Mouse (Mus musculus): ENCODE measurements at regions not wholly inside any gene's neighbourhood (a gene's known extent, or its start where the extent isn't known, plus 50 kb on each side); places are given as distances from the start of the nearest gene placed in this dataset.

DNA sequence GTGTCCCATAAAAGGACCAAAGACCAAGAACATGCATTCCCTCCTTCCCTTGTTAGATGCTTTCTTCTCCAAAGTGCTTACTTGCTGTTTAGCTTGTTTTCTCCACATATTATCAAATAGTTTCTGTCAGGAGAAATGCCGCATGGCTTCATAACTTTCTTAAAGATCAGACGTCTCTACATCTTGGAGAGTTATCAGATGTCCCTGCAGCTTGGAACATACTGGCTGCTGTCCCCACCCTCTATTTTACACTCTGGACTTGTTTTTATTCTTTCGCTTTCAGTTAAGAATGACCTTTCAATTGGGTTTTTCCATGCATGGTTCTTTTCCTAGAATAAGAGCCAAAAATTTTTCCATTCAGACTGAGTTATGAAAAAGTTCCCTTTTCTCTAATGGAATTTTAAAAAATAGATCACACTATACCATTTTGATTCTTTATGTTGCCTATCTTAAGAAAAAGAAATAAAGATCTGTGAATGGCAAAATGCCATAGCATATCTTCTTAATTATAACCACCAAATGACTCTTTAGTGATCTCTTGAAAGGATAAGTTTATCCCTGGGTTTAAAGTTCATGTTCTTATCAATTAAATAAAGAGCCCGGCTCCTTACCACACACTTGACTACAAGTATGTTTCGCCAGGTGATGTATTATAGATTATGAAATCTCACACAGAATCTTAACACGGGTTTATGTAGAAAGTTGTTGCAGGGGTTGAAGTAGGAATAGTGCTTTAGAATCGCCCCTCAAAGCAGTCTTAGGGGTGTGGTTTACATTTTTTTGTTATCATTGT is 232.1 kb downstream of the Nfkbiz start:
- Histone ChIP-seq H3K4me2 (replicated peaks; ENCODE audit: low read depth, low read length) (no peak overlapping the region), H3K27ac (ENCODE audit: low read length) (no peak overlapping the region), H3K9me3 (ENCODE audit: low read length) (no peaks in the 10 kb centered on the region), H3K4me1 (ENCODE audit: insufficient read depth, low read depth, low read length) (no peaks in the 10 kb centered on the region), H3K36me3 (ENCODE audit: insufficient read depth, low read length) (no peaks in the 10 kb centered on the region), H3K27me3 (replicated peaks; ENCODE audit: insufficient read depth, low read length) (no peaks in the 10 kb centered on the region), H3K9ac (replicated peaks; ENCODE audit: low read depth) (no peak overlapping the region), H3K4me3 (ENCODE audit: low read depth, low read length) (no peak overlapping the region)
- no peak; the same call in 1 of the 2 replicates for ATAC-seq
- peak; percentile 33 for DNase-seq (ENCODE audit: low spot score)
- TF ChIP-seq EP300 (IDR thresholded peaks at IDR 0.05) (no peak), CTCF (IDR thresholded peaks at IDR 0.05) (no peak)
- WGBS, result 47% methylated on average over 7 of the region's 7 CpGs

DNA sequence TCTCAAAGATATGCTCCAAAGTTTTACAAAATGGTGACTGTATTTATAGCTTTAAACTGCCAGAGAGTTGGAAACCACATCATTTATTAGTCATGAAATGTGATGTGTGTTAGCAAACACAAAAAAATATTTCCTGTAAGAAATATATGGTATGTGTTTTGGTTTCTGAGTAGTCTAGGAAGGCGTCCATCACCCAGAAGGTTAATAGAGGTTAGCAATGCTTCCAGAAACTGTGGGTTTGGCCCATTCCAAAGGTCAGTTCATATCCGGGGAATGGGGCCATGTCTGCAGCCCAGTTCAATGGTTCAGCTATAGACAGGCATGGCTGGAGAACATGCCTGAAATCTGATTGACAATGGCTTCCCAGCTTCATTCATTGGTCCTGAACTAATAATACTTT is 235.1 kb downstream of the Nfkbiz start:
- no peak overlapping the region for H3K4me3 ChIP-seq (ENCODE audit: low read depth, low read length)
- no peak for ATAC-seq
- H3K9me3 ChIP-seq (ENCODE audit: low read length), result no peaks in the 10 kb centered on the region
- no peaks in the 10 kb centered on the region for H3K36me3 ChIP-seq (ENCODE audit: insufficient read depth, low read length)
- no peaks in the 10 kb centered on the region for H3K27me3 ChIP-seq (replicated peaks; ENCODE audit: insufficient read depth, low read length)
- H3K4me2 ChIP-seq (replicated peaks; ENCODE audit: low read depth, low read length), result no peak overlapping the region
- no peak for DNase-seq (ENCODE audit: low spot score)
- H3K27ac ChIP-seq (ENCODE audit: low read length), result no peak overlapping the region
- H3K9ac ChIP-seq (replicated peaks; ENCODE audit: low read depth), result no peak overlapping the region
- 69% methylated on average over 2 of the region's 2 CpGs for WGBS
- H3K4me1 ChIP-seq (ENCODE audit: insufficient read depth, low read depth, low read length), result no peaks in the 10 kb centered on the region
- TF ChIP-seq CTCF (IDR thresholded peaks at IDR 0.05), result no peak

DNA sequence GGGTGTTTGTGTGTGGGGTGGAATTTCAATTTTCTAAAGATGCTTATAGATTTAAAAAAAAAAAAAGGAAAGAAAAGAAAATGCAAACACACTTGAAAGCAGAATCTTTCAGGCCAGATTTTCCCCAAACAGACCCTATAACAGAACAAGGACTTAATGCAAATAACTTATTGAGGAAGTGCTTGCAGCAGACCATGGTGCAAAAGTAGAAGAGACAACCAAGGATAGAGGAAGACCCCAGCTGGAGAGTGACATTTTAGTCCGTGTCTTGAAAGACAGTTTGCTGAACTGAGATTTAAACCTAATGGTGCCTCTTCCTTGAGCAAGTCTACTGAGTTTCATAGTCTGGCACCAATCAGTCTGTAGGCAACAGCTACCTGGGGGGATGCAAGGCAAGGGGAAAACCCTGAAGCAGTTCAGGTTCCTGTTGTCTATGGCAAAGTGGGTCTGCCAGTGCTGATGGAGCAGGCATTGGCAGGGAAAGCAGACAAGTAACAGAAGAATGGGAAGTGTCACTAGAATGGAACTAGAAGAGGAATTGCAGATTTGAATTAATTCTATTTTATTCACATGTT is 249.2 kb downstream of the Nfkbiz start:
- no peak overlapping the region for H3K27ac ChIP-seq (ENCODE audit: low read length)
- no peak for DNase-seq (ENCODE audit: low spot score)
- no peaks in the 10 kb centered on the region for H3K4me1 ChIP-seq (ENCODE audit: insufficient read depth, low read depth, low read length)
- WGBS, result 71% methylated on average over 1 of the region's 1 CpGs
- TF ChIP-seq EP300 (IDR thresholded peaks at IDR 0.05), result no peak
- TF ChIP-seq CTCF (IDR thresholded peaks at IDR 0.05), result no peak
- ATAC-seq, result no peak
- H3K27me3 ChIP-seq (replicated peaks; ENCODE audit: insufficient read depth, low read length), result no peaks in the 10 kb centered on the region
- no peaks in the 10 kb centered on the region for H3K9me3 ChIP-seq (ENCODE audit: low read length)
- no peak overlapping the region for H3K9ac ChIP-seq (replicated peaks; ENCODE audit: low read depth)
- H3K4me2 ChIP-seq (replicated peaks; ENCODE audit: low read depth, low read length), result no peak overlapping the region
- no peaks in the 10 kb centered on the region for H3K36me3 ChIP-seq (ENCODE audit: insufficient read depth, low read length)
- H3K4me3 ChIP-seq (ENCODE audit: low read depth, low read length), result no peak overlapping the region

DNA sequence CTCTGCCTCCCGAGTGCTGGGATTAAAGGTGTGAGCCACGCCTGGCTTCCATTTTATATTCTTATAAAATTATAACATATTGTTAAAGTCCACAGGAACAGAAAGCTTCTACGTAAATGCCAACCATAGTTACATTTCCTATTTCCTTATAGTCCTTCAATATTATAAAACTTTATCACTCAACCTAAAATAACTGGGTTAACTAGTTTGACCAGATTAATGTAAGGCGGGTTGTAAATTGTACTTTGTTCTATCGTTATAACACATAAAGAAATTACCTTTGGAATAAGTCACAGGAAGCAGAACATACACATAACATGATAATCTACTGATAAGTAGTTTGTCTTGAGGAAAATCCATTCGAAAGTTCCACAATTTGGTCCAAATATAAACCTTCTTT is 251.6 kb downstream of the Nfkbiz start:
- no peaks in the 10 kb centered on the region for H3K27me3 ChIP-seq (replicated peaks; ENCODE audit: insufficient read depth, low read length)
- no peak overlapping the region for H3K27ac ChIP-seq (ENCODE audit: low read length)
- H3K4me2 ChIP-seq (replicated peaks; ENCODE audit: low read depth, low read length), result no peak overlapping the region
- DNase-seq (ENCODE audit: low spot score) (no peak), ATAC-seq (no peak)
- H3K4me3 ChIP-seq (ENCODE audit: low read depth, low read length), result no peak overlapping the region
- H3K9me3 ChIP-seq (ENCODE audit: low read length), result no peaks in the 10 kb centered on the region
- no peaks in the 10 kb centered on the region for H3K36me3 ChIP-seq (ENCODE audit: insufficient read depth, low read length)
- WGBS, result 84% methylated on average over 6 of the region's 6 CpGs
- H3K4me1 ChIP-seq (ENCODE audit: insufficient read depth, low read depth, low read length), result no peaks in the 10 kb centered on the region
- TF ChIP-seq EP300 (IDR thresholded peaks at IDR 0.05), result no peak
- TF ChIP-seq CTCF (IDR thresholded peaks at IDR 0.05), result no peak
- H3K9ac ChIP-seq (replicated peaks; ENCODE audit: low read depth), result no peak overlapping the region

DNA sequence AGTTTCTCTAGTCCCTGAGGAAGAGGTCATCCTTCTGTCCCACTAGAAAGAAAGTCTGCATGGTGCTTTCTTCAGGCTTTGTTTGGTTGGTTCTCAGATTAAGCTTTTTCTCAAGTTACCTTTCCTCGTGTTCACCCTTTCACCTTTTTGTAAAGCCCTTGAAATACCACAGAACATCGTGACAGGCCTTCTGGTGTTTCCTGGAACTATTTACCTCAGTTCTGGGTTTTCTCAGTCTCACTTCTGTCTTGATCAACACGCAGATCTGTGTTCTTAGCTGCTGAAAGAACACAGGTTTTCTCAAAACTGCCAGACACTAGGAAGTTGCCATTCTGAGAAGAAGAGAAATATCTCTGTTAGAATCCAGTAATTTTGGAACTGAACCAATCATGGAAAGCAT is 255.8 kb downstream of the Nfkbiz start:
- Histone ChIP-seq H3K4me2 (replicated peaks; ENCODE audit: low read depth, low read length) (no peak overlapping the region), H3K4me1 (ENCODE audit: insufficient read depth, low read depth, low read length) (no peaks in the 10 kb centered on the region), H3K27ac (ENCODE audit: low read length) (no peak overlapping the region), H3K9me3 (ENCODE audit: low read length) (no peaks in the 10 kb centered on the region), H3K9ac (replicated peaks; ENCODE audit: low read depth) (no peak overlapping the region), H3K4me3 (ENCODE audit: low read depth, low read length) (no peak overlapping the region), H3K36me3 (ENCODE audit: insufficient read depth, low read length) (no peaks in the 10 kb centered on the region), H3K27me3 (replicated peaks; ENCODE audit: insufficient read depth, low read length) (no peaks in the 10 kb centered on the region)
- WGBS, result 26% methylated on average over 3 of the region's 3 CpGs
- ATAC-seq (no peak), DNase-seq (ENCODE audit: low spot score) (no peak)
- TF ChIP-seq CTCF (IDR thresholded peaks at IDR 0.05) (no peak), EP300 (IDR thresholded peaks at IDR 0.05) (no peak)

DNA sequence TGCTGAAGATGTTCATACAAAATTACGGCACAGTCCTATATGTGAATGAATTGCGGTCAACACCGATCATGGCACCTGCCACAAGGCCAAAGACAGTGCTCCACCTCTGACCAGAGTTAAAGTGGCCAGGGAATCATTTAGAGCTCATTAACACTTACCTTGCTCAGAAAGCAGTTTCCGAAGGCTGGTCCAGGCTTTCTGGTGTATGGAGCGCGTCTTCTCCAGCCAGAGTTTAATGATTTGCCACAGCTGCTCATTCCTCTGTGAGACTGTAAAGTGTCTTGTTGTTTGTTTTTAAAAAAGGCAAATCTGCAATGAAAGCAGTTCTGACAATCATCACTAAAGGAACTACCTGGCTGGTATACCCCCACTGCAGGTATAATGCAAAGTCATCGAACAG is 256.7 kb downstream of the Nfkbiz start:
- WGBS, result 88% methylated on average over 7 of the region's 7 CpGs
- H3K9me3 ChIP-seq (ENCODE audit: low read length), result no peaks in the 10 kb centered on the region
- no peak overlapping the region for H3K9ac ChIP-seq (replicated peaks; ENCODE audit: low read depth)
- ATAC-seq (no peak), DNase-seq (ENCODE audit: low spot score) (no peak)
- H3K27me3 ChIP-seq (replicated peaks; ENCODE audit: insufficient read depth, low read length), result no peaks in the 10 kb centered on the region
- no peak for TF ChIP-seq CTCF (IDR thresholded peaks at IDR 0.05)
- TF ChIP-seq EP300 (IDR thresholded peaks at IDR 0.05), result no peak
- H3K4me2 ChIP-seq (replicated peaks; ENCODE audit: low read depth, low read length), result no peak overlapping the region
- H3K4me1 ChIP-seq (ENCODE audit: insufficient read depth, low read depth, low read length), result no peaks in the 10 kb centered on the region
- no peaks in the 10 kb centered on the region for H3K36me3 ChIP-seq (ENCODE audit: insufficient read depth, low read length)
- no peak overlapping the region for H3K4me3 ChIP-seq (ENCODE audit: low read depth, low read length)
- no peak overlapping the region for H3K27ac ChIP-seq (ENCODE audit: low read length)
